Mouse (Mus musculus) limb, embryonic 10.5 days (tissue): Measurements from ENCODE around the gene Tmem270. TPM values are rescaled to one million over a fixed set of nuclear protein-coding genes. Genes with fewer than 3 reads are reported as not detected.

ENCODE experiments used
- DNase-seq: peaks from one replicate; pipeline ENCODE4 v3.0.0-alpha.2; 2017; ENCODE audit warnings: low spot score
- H3K27ac ChIP-seq: fragments of 300-500 bp; sonication (generic); 2 replicates; pipeline ENCODE4 v1.5.1; 2016; ENCODE audit warnings: mild to moderate bottlenecking
- H3K27me3 ChIP-seq: fragments of 300-500 bp; sonication (generic); 2 replicates; pipeline ENCODE4 v1.6.1; 2016; ENCODE audit warnings: low read depth, mild to moderate bottlenecking; ENCODE audit not compliant: poor library complexity, severe bottlenecking
- H3K36me3 ChIP-seq: fragments of 300-500 bp; sonication (generic); 2 replicates; pipeline ENCODE4 v1.6.1; 2016; ENCODE audit warnings: mild to moderate bottlenecking, moderate library complexity
- H3K4me1 ChIP-seq: fragments of 300-500 bp; sonication (generic); 2 replicates; pipeline ENCODE4 v1.6.1; 2016
- H3K4me3 ChIP-seq: fragments of 300-500 bp; sonication (generic); 2 replicates; pipeline ENCODE4 v1.5.1; 2016; ENCODE audit warnings: mild to moderate bottlenecking, moderate library complexity
- H3K9me3 ChIP-seq: fragments of 300-500 bp; sonication (generic); replicated peaks from 2 replicates; pipeline ENCODE4 v1.6.1; 2016; ENCODE audit warnings: mild to moderate bottlenecking
- WGBS: fragments of 180-500 bp; shearing (Covaris S2); methylation state at CpG from one replicate; pipeline ENCODE4 v1.1.7; 2016; 5-methylcytosine and 5-hydroxymethylcytosine counted together
- polyA plus RNA-seq: library from polyadenylated mRNA; unstranded; fragments of >200 nt; fragmentation: Nextera tagmentation; extraction: Ambion mirVana; gene quantifications from 2 replicates; pipeline ENCODE4 v1.2.1, GENCODE M21; 2016

Gene Tmem270
- polyA plus RNA-seq, 1 experiment from 2014 or later: not detected

- Histone ChIP-seq H3K4me1 (peaks cover 36% of the 10 kb centered on the region), H3K27ac (peak overlapping the region; percentile 85), H3K4me3 (peak overlapping the region; percentile 37), H3K36me3 (no peaks in the 10 kb centered on the region), H3K27me3 (no peaks in the 10 kb centered on the region), H3K9me3 (no peaks in the 10 kb centered on the region)
- WGBS: 31% methylated on average over 18 of the region's 18 CpGs
- peak; percentile 73 for DNase-seq
Measured at GRCm38 (mm10) chr5:134867320-134868144, 39.0 kb downstream of the Tmem270 start.

DNA sequence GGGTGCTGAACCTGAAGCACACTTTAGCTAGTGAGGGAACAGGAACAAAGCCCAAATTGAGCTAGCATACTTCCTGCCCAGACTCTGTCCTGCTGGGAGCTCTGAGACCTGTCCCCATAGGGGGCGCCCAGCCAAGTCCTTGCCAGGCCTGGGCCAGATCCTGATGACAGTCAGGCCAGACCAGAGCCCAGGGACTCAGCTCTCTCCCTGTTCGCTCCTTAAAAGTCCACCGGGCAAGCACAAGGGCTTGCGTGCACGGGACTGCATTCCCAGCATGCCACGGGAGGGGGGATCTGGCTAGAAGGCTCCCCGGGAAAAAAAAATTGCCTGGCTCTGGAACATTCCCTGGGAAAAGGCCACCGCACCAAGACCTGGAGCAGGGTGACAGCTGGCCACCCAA, 41.4 kb downstream of the Tmem270 start:
- H3K27ac ChIP-seq: peak overlapping the region; percentile 81
- no peak for DNase-seq
- H3K36me3 ChIP-seq: no peaks in the 10 kb centered on the region
- H3K4me1 ChIP-seq: peaks cover 43% of the 10 kb centered on the region
- H3K27me3 ChIP-seq: no peaks in the 10 kb centered on the region
- no peaks in the 10 kb centered on the region for H3K9me3 ChIP-seq
- no peak overlapping the region for H3K4me3 ChIP-seq
- 68% methylated on average over 8 of the region's 8 CpGs for WGBS

GRCm38 (mm10) chr5:134861902-134862497, 44.5 kb downstream of the Tmem270 start:
- Histone ChIP-seq H3K27me3 (no peaks in the 10 kb centered on the region), H3K27ac (0 out of 2 replicates have a peak overlapping the region, but pooled peaks have one; percentile 7), H3K36me3 (no peaks in the 10 kb centered on the region), H3K4me3 (no peak overlapping the region), H3K4me1 (peaks cover 28% of the 10 kb centered on the region), H3K9me3 (no peaks in the 10 kb centered on the region)
- DNase-seq: no peak
- 69% methylated on average over 16 of the region's 16 CpGs for WGBS

DNA sequence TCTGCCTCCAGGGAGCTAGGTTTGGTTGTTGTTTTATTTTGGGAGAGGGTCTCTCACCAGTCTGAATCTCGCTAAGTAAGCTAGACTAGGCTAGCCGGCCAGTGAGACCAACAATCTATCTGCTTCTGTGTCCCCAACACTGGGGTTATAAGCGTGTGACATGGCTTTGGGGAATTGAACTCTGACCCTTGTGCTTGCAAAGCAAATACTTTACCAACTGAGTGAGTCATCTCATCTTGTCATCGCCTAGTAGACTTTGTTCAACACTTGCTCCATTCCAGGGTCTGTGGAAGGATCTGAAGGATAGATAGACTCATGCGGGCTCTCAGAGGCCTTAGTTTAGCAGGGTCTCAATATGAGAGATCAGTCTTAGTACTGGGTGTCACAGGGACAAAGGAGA, 47.3 kb downstream of the Tmem270 start:
- Histone ChIP-seq H3K4me1 (peaks cover 16% of the 10 kb centered on the region; the same call in 1 of the 2 replicates), H3K27ac (no peak overlapping the region), H3K9me3 (no peaks in the 10 kb centered on the region), H3K4me3 (no peak overlapping the region), H3K27me3 (no peaks in the 10 kb centered on the region), H3K36me3 (no peaks in the 10 kb centered on the region)
- 90% methylated on average over 5 of the region's 5 CpGs for WGBS
- no peak for DNase-seq

DNA sequence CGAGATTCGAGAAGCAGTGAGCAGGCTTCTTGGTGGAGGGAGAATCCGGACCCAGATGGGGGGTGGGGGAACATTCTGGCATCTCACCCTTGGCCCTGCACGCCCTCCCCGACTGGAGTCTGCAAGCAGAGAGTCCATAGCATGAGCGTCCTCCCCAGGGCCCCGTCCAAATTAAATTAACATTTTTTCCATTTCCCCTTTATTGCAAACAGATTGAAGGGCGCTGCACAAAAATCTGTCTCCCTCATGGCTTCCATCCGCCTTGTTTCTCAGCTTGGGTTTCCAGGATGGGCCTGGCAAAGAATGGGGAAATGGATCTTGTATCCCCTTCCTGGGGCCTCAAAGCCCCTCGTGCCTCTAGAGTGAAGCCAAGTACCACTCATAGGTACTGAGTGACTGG, 48.2 kb downstream of the Tmem270 start:
- peaks cover 16% of the 10 kb centered on the region; the same call in 1 of the 2 replicates for H3K4me1 ChIP-seq
- 81% methylated on average over 10 of the region's 10 CpGs for WGBS
- DNase-seq: no peak
- no peaks in the 10 kb centered on the region for H3K9me3 ChIP-seq
- no peaks in the 10 kb centered on the region for H3K27me3 ChIP-seq
- no peaks in the 10 kb centered on the region for H3K36me3 ChIP-seq
- no peak overlapping the region for H3K4me3 ChIP-seq
- H3K27ac ChIP-seq: no peak overlapping the region; the same call in 1 of the 2 replicates

DNA sequence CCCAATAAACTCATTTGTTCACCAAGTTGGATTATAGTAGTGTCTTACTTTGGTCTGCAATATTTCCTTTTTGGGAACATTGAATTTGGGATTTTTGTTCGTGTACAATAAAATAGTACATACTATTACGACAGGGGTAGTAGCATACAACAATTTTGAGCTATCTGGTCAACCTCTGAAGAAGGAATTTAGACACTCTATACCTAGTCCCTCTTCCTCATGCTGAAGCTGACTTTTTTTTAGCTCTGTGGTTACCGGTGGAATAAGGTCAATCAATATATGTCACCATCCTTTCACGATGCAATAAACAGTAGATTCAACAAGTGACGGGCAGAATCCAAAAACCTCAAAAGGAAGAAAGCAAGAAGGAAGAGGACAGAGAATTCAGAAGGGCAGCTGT, 53.7 kb downstream of the Tmem270 start:
- H3K4me3 ChIP-seq: no peak overlapping the region
- H3K9me3 ChIP-seq: no peaks in the 10 kb centered on the region
- DNase-seq: no peak
- H3K36me3 ChIP-seq: no peaks in the 10 kb centered on the region
- no peaks in the 10 kb centered on the region for H3K4me1 ChIP-seq
- no peaks in the 10 kb centered on the region for H3K27me3 ChIP-seq
- no peak overlapping the region for H3K27ac ChIP-seq
- WGBS: 90% methylated on average over 5 of the region's 5 CpGs

Other genes starting within 250 kb of the Tmem270 start
- gene Limk1, start 218.1 kb downstream of the Tmem270 start, polyA plus RNA-seq: 4.4 and 5.3 TPM in 2 replicates
- gene Eln, start 159.4 kb downstream of the Tmem270 start, polyA plus RNA-seq: 1.0 and 4.2 TPM in 2 replicates
- 2.1 and 2.3 TPM in 2 replicates for gene Cldn13, start 8.8 kb upstream of the Tmem270 start, polyA plus RNA-seq
- gene Mettl27, start 25.6 kb upstream of the Tmem270 start, polyA plus RNA-seq: 11.0 and 16.5 TPM in 2 replicates
- 9.8 and 10.0 TPM in 2 replicates for gene Cldn4, start 40.2 kb upstream of the Tmem270 start, polyA plus RNA-seq
- 8.3 and 10.3 TPM in 2 replicates for gene Cldn3, start 79.5 kb upstream of the Tmem270 start, polyA plus RNA-seq
- 23.5 and 30.1 TPM in 2 replicates for gene Abhd11, start 102.4 kb upstream of the Tmem270 start, polyA plus RNA-seq
- 7.5 and 8.1 TPM in 2 replicates for gene Stx1a, start 116.7 kb upstream of the Tmem270 start, polyA plus RNA-seq
- gene Dnajc30, start 157.5 kb upstream of the Tmem270 start, polyA plus RNA-seq: 27.7 and 30.8 TPM in 2 replicates
- 194 and 201 TPM in 2 replicates for gene Bud23, start 158.2 kb upstream of the Tmem270 start, polyA plus RNA-seq
- gene Vps37d, start 171.5 kb upstream of the Tmem270 start, polyA plus RNA-seq: 8.5 and 12.7 TPM in 2 replicates
- 2.5 and 5.1 TPM in 2 replicates for gene Mlxipl, start 183.2 kb upstream of the Tmem270 start, polyA plus RNA-seq
- 19.4 and 30.7 TPM in 2 replicates for gene Tbl2, start 242.9 kb upstream of the Tmem270 start, polyA plus RNA-seq